Mouse (Mus musculus) liver, postnatal 0 days (tissue): Measurements from ENCODE around the gene Gnpat. TPM values are rescaled to one million over a fixed set of nuclear protein-coding genes. Genes with fewer than 3 reads are reported as not detected.

ENCODE experiments used
- ATAC-seq: fragments of 200-750 bp; cut with Nextera tagmentation; 2 replicates; pipeline ENCODE4 v1.8.0; 2017; ENCODE audit warnings: mild to moderate bottlenecking, moderate library complexity
- DNase-seq: peaks from one replicate; pipeline ENCODE4 v3.0.0-alpha.2; 2016
- H3K27ac ChIP-seq: fragments of 300-500 bp; sonication (generic); 2 replicates; pipeline ENCODE4 v1.5.1; 2014; ENCODE audit warnings: antibody characterized with exemption, moderate library complexity, mild to moderate bottlenecking, low read depth
- H3K27me3 ChIP-seq: fragments of 300-500 bp; sonication (generic); 2 replicates; pipeline ENCODE4 v1.6.1; 2014; ENCODE audit warnings: low read length, control low read depth, mixed read lengths; ENCODE audit not compliant: insufficient read depth
- H3K36me3 ChIP-seq: fragments of 300-500 bp; sonication (generic); replicated peaks from 2 replicates; pipeline ENCODE4 v1.6.1; 2014; ENCODE audit warnings: mild to moderate bottlenecking, control low read depth, low read length, moderate library complexity, mixed read lengths; ENCODE audit not compliant: insufficient read depth
- H3K4me1 ChIP-seq: fragments of 300-500 bp; sonication (generic); 2 replicates; pipeline ENCODE4 v1.6.1; 2014; ENCODE audit warnings: antibody characterized with exemption, mild to moderate bottlenecking, control low read depth; ENCODE audit not compliant: insufficient read depth
- H3K4me2 ChIP-seq: fragments of 300-500 bp; sonication (generic); 2 replicates; pipeline ENCODE4 v1.6.1; 2014; ENCODE audit warnings: low read depth, mild to moderate bottlenecking, low read length, moderate library complexity, mixed read lengths
- H3K4me3 ChIP-seq: fragments of 300-500 bp; sonication (generic); 2 replicates; pipeline ENCODE4 v1.5.1; 2014; ENCODE audit warnings: low read depth, low read length
- H3K9ac ChIP-seq: fragments of 300-500 bp; sonication (generic); replicated peaks from 2 replicates; pipeline ENCODE4 v1.6.1; 2014; ENCODE audit warnings: mild to moderate bottlenecking, moderate library complexity
- H3K9me3 ChIP-seq: fragments of 300-500 bp; sonication (generic); 2 replicates; pipeline ENCODE4 v1.6.1; 2016; ENCODE audit warnings: mild to moderate bottlenecking, control low read depth, low read length, mixed read lengths
- CTCF ChIP-seq: sonication (generic); IDR thresholded peaks from 2 replicates; pipeline ENCODE4 v1.5.1; 2016; ENCODE audit warnings: antibody characterized with exemption, low read depth
- EP300 ChIP-seq: IDR thresholded peaks from 2 replicates; pipeline ENCODE4 v1.6.1; 2016; ENCODE audit warnings: antibody characterized with exemption, low read depth, mild to moderate bottlenecking
- WGBS: fragments of 180-500 bp; shearing (Covaris S2); extraction: QIAGEN DNeasy Blood & Tissue Kit; methylation state at CpG from one replicate; pipeline ENCODE4 v1.1.7; 2014; ENCODE audit not compliant: insufficient replicate concordance; 5-methylcytosine and 5-hydroxymethylcytosine counted together
- polyA plus RNA-seq: library from polyadenylated mRNA; unstranded; fragments of >200 nt; fragmentation: Nextera tagmentation; extraction: Ambion mirVana; gene quantifications from 2 replicates; pipeline ENCODE4 v1.2.1, GENCODE M21; 2015

Gene Gnpat
- polyA plus RNA-seq, 1 experiment from 2014 or later = 24.2 TPM

DNA sequence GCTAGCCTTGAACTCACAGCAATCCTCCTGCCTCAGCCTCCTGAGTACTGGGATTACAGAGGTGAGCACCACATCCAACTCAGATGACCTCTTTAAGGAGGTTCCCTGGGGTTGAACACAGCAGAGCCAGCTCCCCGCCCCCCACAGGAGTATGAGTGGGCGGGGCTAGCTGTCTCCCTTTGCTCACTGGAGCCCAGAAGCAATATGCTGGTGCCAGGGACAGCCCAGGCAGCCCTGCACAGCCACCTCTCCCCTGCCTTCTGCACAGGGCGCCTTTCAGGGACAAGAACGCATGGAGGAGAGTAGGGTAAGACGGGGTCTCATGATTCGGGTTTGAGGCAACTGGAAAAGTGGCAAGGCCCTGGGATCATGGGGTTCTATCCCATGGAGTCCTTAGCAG is 31.3 kb upstream of the Gnpat start:
- Histone ChIP-seq H3K9ac (no peak overlapping the region), H3K4me3 (no peak overlapping the region), H3K27ac (no peak overlapping the region), H3K27me3 (no peaks in the 10 kb centered on the region), H3K9me3 (no peaks in the 10 kb centered on the region), H3K4me1 (peaks cover 3% of the 10 kb centered on the region; the same call in 1 of the 2 replicates), H3K4me2 (no peak overlapping the region), H3K36me3 (no peaks in the 10 kb centered on the region)
- WGBS = 78% methylated on average over 6 of the region's 6 CpGs
- ATAC-seq = no peak
- TF ChIP-seq EP300 = no peak
- TF ChIP-seq CTCF = no peak
- DNase-seq = no peak

- Histone ChIP-seq H3K4me3 (no peak overlapping the region), H3K4me1 (peaks cover 3% of the 10 kb centered on the region; the same call in 1 of the 2 replicates), H3K4me2 (no peak overlapping the region), H3K27ac (no peak overlapping the region), H3K36me3 (no peaks in the 10 kb centered on the region), H3K9ac (no peak overlapping the region), H3K9me3 (no peaks in the 10 kb centered on the region), H3K27me3 (no peaks in the 10 kb centered on the region)
- TF ChIP-seq CTCF (no peak), EP300 (no peak)
- 79% methylated on average over 6 of the region's 6 CpGs for WGBS
- ATAC-seq = no peak
- no peak for DNase-seq
Measured at GRCm38 (mm10) chr8:124831941-124832340, 30.9 kb upstream of the Gnpat start.

DNA sequence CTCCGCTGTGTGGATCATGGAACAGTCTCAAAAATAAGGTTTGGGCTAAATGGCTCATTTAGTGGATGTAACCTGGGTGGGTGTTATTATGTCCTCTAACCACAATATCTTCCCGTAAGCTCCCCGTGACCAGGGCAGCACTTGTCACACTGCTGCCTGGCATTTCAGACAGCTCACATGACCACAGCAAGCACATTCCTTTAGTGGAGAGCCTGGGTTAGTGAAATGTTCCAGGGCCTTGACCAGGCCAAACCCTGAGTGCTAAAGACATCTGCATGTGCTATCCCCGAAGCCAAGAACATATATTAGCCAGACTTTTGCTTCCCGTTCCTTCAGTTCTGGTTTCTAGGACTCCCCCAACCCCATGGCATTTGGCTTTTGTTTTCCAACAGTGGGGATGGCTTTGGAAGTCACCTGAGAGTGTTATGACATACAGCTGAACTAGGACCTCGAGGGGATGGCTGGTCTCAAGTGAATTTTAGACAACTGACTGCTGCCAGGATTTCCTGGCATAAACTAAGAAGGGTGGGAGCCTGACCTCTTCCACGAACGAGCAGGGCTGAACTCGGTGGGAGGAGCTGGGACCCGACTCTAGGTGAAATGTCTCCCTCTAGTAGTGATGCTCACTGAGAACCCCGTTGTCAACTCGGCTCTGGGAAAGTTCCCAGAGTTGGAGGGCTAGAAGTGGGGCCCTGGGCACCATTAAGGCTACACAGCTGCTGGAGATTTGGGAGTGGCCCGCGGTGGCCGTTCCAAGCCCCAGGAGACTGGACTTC is 29.2 kb upstream of the Gnpat start:
- no peak overlapping the region for H3K27ac ChIP-seq
- H3K4me2 ChIP-seq = 0 out of 2 replicates have a peak overlapping the region, but pooled peaks have one; percentile 6
- H3K36me3 ChIP-seq = peaks cover 4% of the 10 kb centered on the region; the same call in 1 of the 2 replicates
- no peaks in the 10 kb centered on the region for H3K9me3 ChIP-seq
- ATAC-seq = no peak
- 35% methylated on average over 15 of the region's 15 CpGs for WGBS
- H3K4me1 ChIP-seq = peaks cover 3% of the 10 kb centered on the region; the same call in 1 of the 2 replicates
- no peak for TF ChIP-seq CTCF
- no peak for TF ChIP-seq EP300
- DNase-seq = no peak
- no peak overlapping the region for H3K4me3 ChIP-seq
- H3K9ac ChIP-seq = no peak overlapping the region
- no peaks in the 10 kb centered on the region for H3K27me3 ChIP-seq

DNA sequence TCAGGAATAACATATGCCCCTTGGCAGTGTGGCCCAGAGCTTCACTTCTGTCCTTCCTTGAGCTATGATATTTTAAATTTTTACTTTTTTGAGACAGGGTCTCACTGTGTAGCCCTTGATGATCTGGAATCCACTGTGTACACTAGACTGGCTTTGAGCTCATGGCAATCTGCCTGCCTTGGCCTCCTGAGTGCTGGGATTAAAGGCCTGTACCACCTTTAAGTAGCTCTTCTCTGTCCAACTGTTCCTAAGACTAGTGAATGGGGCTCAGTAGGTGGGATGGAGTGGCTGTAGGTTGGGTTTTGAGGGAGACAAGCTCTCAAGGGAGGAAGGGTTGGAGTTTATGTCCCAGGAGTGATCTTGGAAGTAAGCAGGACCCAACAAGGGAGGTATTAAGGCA is 27.0 kb upstream of the Gnpat start:
- H3K27me3 ChIP-seq = no peaks in the 10 kb centered on the region
- ATAC-seq (no peak), DNase-seq (no peak)
- no peak overlapping the region for H3K27ac ChIP-seq
- H3K4me1 ChIP-seq = no peaks in the 10 kb centered on the region
- H3K36me3 ChIP-seq = peaks cover 23% of the 10 kb centered on the region
- H3K9ac ChIP-seq = no peak overlapping the region
- no peaks in the 10 kb centered on the region for H3K9me3 ChIP-seq
- no peak overlapping the region for H3K4me3 ChIP-seq
- no peak for TF ChIP-seq EP300
- TF ChIP-seq CTCF = no peak
- no peak overlapping the region for H3K4me2 ChIP-seq

DNA sequence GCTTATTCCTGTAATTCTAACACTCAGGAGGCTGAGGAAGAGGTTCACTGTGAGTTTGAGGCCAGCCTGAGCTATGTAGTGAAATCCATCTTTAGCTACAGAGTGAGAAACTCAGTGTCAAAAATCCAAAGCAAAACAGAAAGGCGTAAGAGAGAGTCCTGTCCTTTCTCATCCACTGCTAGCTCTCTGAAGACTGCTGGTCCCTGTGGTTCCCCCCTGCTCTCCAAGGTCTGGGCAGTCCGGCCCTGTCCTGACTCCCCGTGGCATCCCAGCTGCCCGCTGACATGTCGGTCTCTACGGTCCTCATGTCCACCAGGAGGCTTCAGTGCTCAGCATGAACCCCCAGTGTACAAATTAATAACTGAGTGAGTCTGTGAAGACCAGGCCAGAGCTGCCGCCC is 26.6 kb upstream of the Gnpat start:
- Histone ChIP-seq H3K36me3 (peaks cover 26% of the 10 kb centered on the region), H3K4me3 (no peak overlapping the region), H3K27me3 (no peaks in the 10 kb centered on the region), H3K9me3 (no peaks in the 10 kb centered on the region), H3K4me1 (no peaks in the 10 kb centered on the region), H3K9ac (no peak overlapping the region), H3K27ac (no peak overlapping the region), H3K4me2 (no peak overlapping the region)
- WGBS = 86% methylated on average over 7 of the region's 7 CpGs
- ATAC-seq (no peak), DNase-seq (no peak)
- no peak for TF ChIP-seq EP300
- TF ChIP-seq CTCF = no peak

GRCm38 (mm10) chr8:124836907-124837306 is 25.9 kb upstream of the Gnpat start:
- Histone ChIP-seq H3K4me3 (no peak overlapping the region), H3K27me3 (no peaks in the 10 kb centered on the region), H3K4me2 (no peak overlapping the region), H3K9me3 (no peaks in the 10 kb centered on the region), H3K27ac (no peak overlapping the region), H3K4me1 (no peaks in the 10 kb centered on the region), H3K9ac (no peak overlapping the region), H3K36me3 (peaks cover 28% of the 10 kb centered on the region)
- WGBS = 61% methylated on average over 2 of the region's 2 CpGs
- DNase-seq (no peak), ATAC-seq (no peak)
- TF ChIP-seq EP300 = no peak
- no peak for TF ChIP-seq CTCF
